Mouse (Mus musculus) embryonic facial prominence, embryonic 11.5 days (tissue): ENCODE data around the gene Chn2. TPM values are rescaled to one million over a fixed set of nuclear protein-coding genes. Genes with fewer than 3 reads are reported as not detected.

Source experiments
- ATAC-seq: fragments of 200-750 bp; cut with Nextera tagmentation; replicated peaks from 2 replicates; pipeline ENCODE4 v1.8.0; 2017; ENCODE audit warnings: low read depth; ENCODE audit not compliant: insufficient number of reproducible peaks, low FRiP score, low TSS enrichment
- DNase-seq: peaks from one replicate; pipeline ENCODE4 v3.0.0-alpha.2; 2015; ENCODE audit warnings: low spot score
- H3K27ac ChIP-seq: fragments of 300-500 bp; sonication (generic); replicated peaks from 2 replicates; pipeline ENCODE4 v1.5.1; 2014; ENCODE audit warnings: mild to moderate bottlenecking, low read depth, low read length, control low read depth
- H3K27me3 ChIP-seq: fragments of 300-500 bp; sonication (generic); 2 replicates; pipeline ENCODE4 v1.6.1; 2014; ENCODE audit warnings: mild to moderate bottlenecking, low read length, moderate library complexity, mixed read lengths; ENCODE audit not compliant: control insufficient read depth, insufficient read depth
- H3K36me3 ChIP-seq: fragments of 300-500 bp; sonication (generic); replicated peaks from 2 replicates; pipeline ENCODE4 v1.6.1; 2014; ENCODE audit warnings: low read depth, mild to moderate bottlenecking, low read length, moderate library complexity, mixed read lengths; ENCODE audit not compliant: control insufficient read depth, insufficient read depth
- H3K4me1 ChIP-seq: fragments of 300-500 bp; sonication (generic); 2 replicates; pipeline ENCODE4 v1.6.1; 2014; ENCODE audit warnings: low read length, mixed read lengths; ENCODE audit not compliant: control insufficient read depth, insufficient read depth
- H3K4me2 ChIP-seq: fragments of 300-500 bp; sonication (generic); 2 replicates; pipeline ENCODE4 v1.6.1; 2014; ENCODE audit warnings: low read depth, mild to moderate bottlenecking, control low read depth, low read length, moderate library complexity
- H3K4me3 ChIP-seq: fragments of 300-500 bp; sonication (generic); 2 replicates; pipeline ENCODE4 v1.5.1; 2014; ENCODE audit warnings: low read depth, low read length, control low read depth
- H3K9ac ChIP-seq: fragments of 300-500 bp; sonication (generic); replicated peaks from 2 replicates; pipeline ENCODE4 v1.6.1; 2014; ENCODE audit warnings: mild to moderate bottlenecking, control low read depth, low read length
- H3K9me3 ChIP-seq: fragments of 300-500 bp; sonication (generic); replicated peaks from 2 replicates; pipeline ENCODE4 v1.6.1; 2016; ENCODE audit warnings: mild to moderate bottlenecking, low read length, inconsistent platforms, mixed read lengths; ENCODE audit not compliant: control insufficient read depth
- WGBS: fragments of 180-500 bp; shearing (Covaris S2); extraction: QIAGEN DNeasy Blood & Tissue Kit; methylation state at CpG from one replicate; pipeline ENCODE4 v1.1.7; 2014; 5-methylcytosine and 5-hydroxymethylcytosine counted together
- polyA plus RNA-seq: library from polyadenylated mRNA; unstranded; fragments of >200 nt; fragmentation: Nextera tagmentation; extraction: Ambion mirVana; gene quantifications from 2 replicates; pipeline ENCODE4 v1.2.1, GENCODE M21; 2014

The Chn2 gene
- polyA plus RNA-seq, 1 experiment from 2014 or later = 14.0 TPM

GRCm38 (mm10) chr6:54070736-54071135 lies 31.4 kb downstream of the Chn2 start:
- Histone ChIP-seq H3K9ac (no peak overlapping the region), H3K9me3 (no peaks in the 10 kb centered on the region), H3K27ac (no peak overlapping the region), H3K4me2 (no peak overlapping the region), H3K4me1 (no peaks in the 10 kb centered on the region), H3K27me3 (no peaks in the 10 kb centered on the region), H3K36me3 (no peaks in the 10 kb centered on the region), H3K4me3 (no peak overlapping the region)
- 60% methylated on average over 6 of the region's 6 CpGs for WGBS
- no peak for DNase-seq
- ATAC-seq = no peak

GRCm38 (mm10) chr6:54071478-54071877 lies 32.1 kb downstream of the Chn2 start:
- 78% methylated on average over 4 of the region's 4 CpGs for WGBS
- H3K9me3 ChIP-seq = no peaks in the 10 kb centered on the region
- no peaks in the 10 kb centered on the region for H3K4me1 ChIP-seq
- H3K27me3 ChIP-seq = no peaks in the 10 kb centered on the region
- ATAC-seq = no peak
- no peak overlapping the region for H3K27ac ChIP-seq
- no peaks in the 10 kb centered on the region for H3K36me3 ChIP-seq
- H3K9ac ChIP-seq = no peak overlapping the region
- no peak for DNase-seq
- no peak overlapping the region for H3K4me3 ChIP-seq
- no peak overlapping the region for H3K4me2 ChIP-seq

GRCm38 (mm10) chr6:54074454-54074853 lies 35.1 kb downstream of the Chn2 start:
- no peaks in the 10 kb centered on the region for H3K36me3 ChIP-seq
- H3K27ac ChIP-seq = no peak overlapping the region
- no peaks in the 10 kb centered on the region for H3K4me1 ChIP-seq
- no peaks in the 10 kb centered on the region for H3K27me3 ChIP-seq
- no peak overlapping the region for H3K4me3 ChIP-seq
- ATAC-seq = no peak
- no peaks in the 10 kb centered on the region for H3K9me3 ChIP-seq
- no peak for DNase-seq
- whole genome bisulfite sequencing = 63% methylated on average over 4 of the region's 4 CpGs
- H3K9ac ChIP-seq = no peak overlapping the region
- H3K4me2 ChIP-seq = no peak overlapping the region

GRCm38 (mm10) chr6:54075419-54075818 lies 36.1 kb downstream of the Chn2 start:
- no peaks in the 10 kb centered on the region for H3K27me3 ChIP-seq
- ATAC-seq = no peak
- WGBS = 83% methylated on average over 6 of the region's 6 CpGs

GRCm38 (mm10) chr6:54076625-54077024 lies 37.3 kb downstream of the Chn2 start:
- Histone ChIP-seq H3K4me3 (no peak overlapping the region), H3K4me2 (no peak overlapping the region), H3K9ac (no peak overlapping the region), H3K9me3 (no peaks in the 10 kb centered on the region), H3K4me1 (no peaks in the 10 kb centered on the region), H3K36me3 (no peaks in the 10 kb centered on the region), H3K27me3 (no peaks in the 10 kb centered on the region), H3K27ac (no peak overlapping the region)
- ATAC-seq = no peak
- 87% methylated on average over 5 of the region's 5 CpGs for WGBS
- DNase-seq = no peak

More at GRCm38 (mm10) chr6:54075419-54075818, 36.1 kb downstream of the Chn2 start:
- no peak for DNase-seq
- Histone ChIP-seq H3K4me1 (no peaks in the 10 kb centered on the region), H3K9me3 (no peaks in the 10 kb centered on the region), H3K4me3 (no peak overlapping the region), H3K27ac (no peak overlapping the region), H3K4me2 (no peak overlapping the region), H3K36me3 (no peaks in the 10 kb centered on the region), H3K9ac (no peak overlapping the region)

GRCm38 (mm10) chr6:54078269-54078668 lies 38.9 kb downstream of the Chn2 start:
- no peak overlapping the region for H3K4me3 ChIP-seq
- no peaks in the 10 kb centered on the region for H3K4me1 ChIP-seq
- DNase-seq = no peak
- ATAC-seq = no peak
- no peak overlapping the region for H3K27ac ChIP-seq
- H3K27me3 ChIP-seq = no peaks in the 10 kb centered on the region
- H3K4me2 ChIP-seq = no peak overlapping the region
- no peaks in the 10 kb centered on the region for H3K36me3 ChIP-seq
- WGBS = 51% methylated on average over 2 of the region's 2 CpGs
- H3K9ac ChIP-seq = no peak overlapping the region
- H3K9me3 ChIP-seq = no peaks in the 10 kb centered on the region

GRCm38 (mm10) chr6:54079881-54080280 lies 40.5 kb downstream of the Chn2 start:
- Histone ChIP-seq H3K9ac (no peak overlapping the region), H3K4me2 (no peak overlapping the region), H3K4me1 (no peaks in the 10 kb centered on the region), H3K36me3 (no peaks in the 10 kb centered on the region), H3K27me3 (no peaks in the 10 kb centered on the region), H3K4me3 (no peak overlapping the region), H3K9me3 (no peaks in the 10 kb centered on the region), H3K27ac (no peak overlapping the region)
- ATAC-seq (no peak), DNase-seq (no peak)
- WGBS = 95% methylated on average over 2 of the region's 2 CpGs

- no peaks in the 10 kb centered on the region for H3K27me3 ChIP-seq
- WGBS = 89% methylated on average over 15 of the region's 15 CpGs
- no peaks in the 10 kb centered on the region for H3K36me3 ChIP-seq
- no peak for DNase-seq
- no peak overlapping the region for H3K4me3 ChIP-seq
- H3K27ac ChIP-seq = no peak overlapping the region
- no peak overlapping the region for H3K9ac ChIP-seq
- no peak for ATAC-seq
- no peaks in the 10 kb centered on the region for H3K9me3 ChIP-seq
- no peaks in the 10 kb centered on the region for H3K4me1 ChIP-seq
- no peak overlapping the region for H3K4me2 ChIP-seq
Observed at GRCm38 (mm10) chr6:54080518-54081285, 41.3 kb downstream of the Chn2 start.
